Mouse (Mus musculus) urinary bladder, postnatal 10 days (tissue): ENCODE results near the gene Fhit.

ENCODE experiments used
- DNase-seq: peaks from one replicate; pipeline ENCODE4 v3.0.0; 2022; ENCODE audit warnings: low spot score

The Fhit gene

DNA sequence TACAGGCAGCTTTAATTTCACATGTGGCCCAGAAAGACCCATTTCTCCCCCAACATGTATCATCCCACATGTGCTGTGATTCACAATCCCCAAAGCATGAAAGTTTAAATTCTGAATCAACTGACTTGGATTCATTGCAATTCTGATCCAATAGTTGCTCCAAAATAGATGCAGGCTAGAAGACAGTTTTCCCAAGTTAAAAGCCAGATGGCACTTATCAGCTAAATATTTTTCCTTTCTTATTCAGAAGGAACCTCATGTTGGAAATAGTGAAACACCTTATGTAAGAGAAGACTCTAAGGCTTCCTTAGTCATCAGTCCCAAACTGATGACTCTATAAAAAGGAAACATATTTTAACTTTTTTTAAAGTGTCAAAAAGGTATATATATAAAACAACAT lies 815.9 kb downstream of the Fhit start:
- DNase-seq = no peak

DNA sequence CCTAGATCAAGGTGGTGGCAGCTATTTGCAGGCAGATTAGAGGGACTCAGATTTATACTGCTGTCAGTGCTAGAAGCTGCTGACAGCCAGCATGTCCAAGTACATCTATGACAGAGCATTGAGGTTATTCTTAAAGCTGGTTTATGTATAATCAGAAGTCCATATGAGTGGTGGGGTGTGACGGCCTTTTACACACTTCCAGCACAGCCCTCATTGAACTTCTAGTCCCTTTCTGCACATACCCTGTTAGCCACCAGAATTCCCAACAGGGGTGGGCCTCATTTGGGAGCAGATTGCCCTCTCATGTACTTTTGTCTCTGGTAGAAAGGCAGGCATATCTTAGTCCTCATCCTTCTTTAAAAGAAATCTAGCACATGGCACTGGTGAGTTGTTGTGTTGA lies 817.8 kb downstream of the Fhit start:
- no peak for DNase-seq

- no peak for DNase-seq
These were observed 845.1 kb downstream of the Fhit start for GRCm38 (mm10) chr14:10316764-10317163.

GRCm38 (mm10) chr14:10312190-10312589 lies 849.6 kb downstream of the Fhit start:
- DNase-seq = no peak

GRCm38 (mm10) chr14:10305286-10305685 lies 856.5 kb downstream of the Fhit start:
- no peak for DNase-seq

DNA sequence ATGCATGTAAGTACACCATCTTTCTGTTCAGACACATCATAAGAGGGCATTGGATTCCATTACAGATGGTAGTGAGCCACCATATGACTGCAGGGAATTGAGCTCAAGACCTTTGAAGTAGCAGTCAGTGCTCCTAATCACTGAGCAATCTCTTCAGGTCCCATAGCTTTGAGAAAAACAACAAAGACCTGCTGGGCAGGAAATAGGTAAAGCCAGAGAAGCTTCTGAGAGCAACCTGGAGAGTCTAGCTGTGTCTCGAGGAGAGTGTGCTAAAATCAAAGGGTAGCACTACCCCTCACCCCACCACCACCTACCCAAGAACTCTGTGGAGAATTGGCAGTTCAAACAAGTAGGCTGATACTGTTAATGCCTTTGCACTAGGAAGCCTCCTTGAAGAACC lies 860.3 kb downstream of the Fhit start:
- DNase-seq = no peak

DNA sequence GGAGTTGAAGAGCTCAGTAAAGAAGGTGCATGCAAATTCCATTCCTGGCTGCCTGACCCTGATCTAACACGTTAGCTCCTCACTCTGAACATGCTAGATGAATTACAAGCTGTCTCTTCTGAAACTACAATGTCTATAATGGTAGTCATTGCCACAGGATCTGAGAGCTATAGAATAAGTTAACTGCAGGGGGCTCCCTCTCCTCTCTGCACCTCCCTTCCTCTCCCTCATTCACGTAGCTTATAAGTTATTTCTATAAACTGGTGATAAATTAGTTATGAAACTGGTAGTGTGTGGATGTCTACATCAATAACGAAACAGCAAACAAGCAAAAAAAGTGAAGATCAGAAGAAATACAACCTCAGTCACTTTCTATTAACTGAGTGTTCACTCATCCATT lies 860.9 kb downstream of the Fhit start:
- DNase-seq = no peak

- DNase-seq = no peak
These were observed 862.8 kb downstream of the Fhit start for GRCm38 (mm10) chr14:10299030-10299429.

- no peak for DNase-seq
These were observed 872.8 kb downstream of the Fhit start for GRCm38 (mm10) chr14:10289043-10289442.

DNA sequence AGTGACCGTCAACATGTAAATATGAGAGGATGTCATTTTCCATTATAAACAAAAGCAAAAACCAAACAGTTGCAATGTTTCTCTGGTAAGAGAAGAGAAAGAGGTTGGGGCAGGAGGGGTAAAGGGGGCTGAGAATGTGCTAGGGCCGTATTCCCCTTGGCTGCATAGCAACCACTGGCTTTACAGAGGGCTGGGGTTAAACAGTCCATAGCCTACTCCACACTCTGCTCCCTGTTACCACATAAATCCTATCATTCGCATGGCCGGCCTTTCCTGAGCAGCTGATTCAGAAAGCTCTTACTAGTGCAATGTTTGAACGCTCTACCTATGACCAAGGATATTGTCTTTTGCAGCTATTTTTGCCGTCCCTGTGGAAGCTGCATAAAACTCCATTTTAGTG lies 875.8 kb downstream of the Fhit start:
- DNase-seq = no peak

DNA sequence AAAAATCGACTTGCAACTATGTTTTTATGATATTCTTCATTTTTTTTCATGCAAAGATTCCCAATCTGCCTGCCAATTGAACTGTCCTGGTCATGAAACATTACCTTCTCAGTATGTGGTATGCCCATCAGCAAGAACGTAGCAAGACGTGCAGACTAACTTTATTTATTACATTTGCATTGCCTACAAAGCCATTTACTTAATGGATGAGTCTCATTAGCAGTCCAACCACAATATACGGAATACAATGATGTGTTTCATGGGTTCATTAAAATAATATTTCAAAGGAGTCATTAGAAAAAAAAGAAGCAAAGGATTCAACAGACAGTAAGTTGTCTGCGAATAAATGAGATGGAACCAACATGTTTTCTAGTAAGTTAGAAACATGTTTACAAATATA lies 933.1 kb downstream of the Fhit start:
- DNase-seq = no peak

DNA sequence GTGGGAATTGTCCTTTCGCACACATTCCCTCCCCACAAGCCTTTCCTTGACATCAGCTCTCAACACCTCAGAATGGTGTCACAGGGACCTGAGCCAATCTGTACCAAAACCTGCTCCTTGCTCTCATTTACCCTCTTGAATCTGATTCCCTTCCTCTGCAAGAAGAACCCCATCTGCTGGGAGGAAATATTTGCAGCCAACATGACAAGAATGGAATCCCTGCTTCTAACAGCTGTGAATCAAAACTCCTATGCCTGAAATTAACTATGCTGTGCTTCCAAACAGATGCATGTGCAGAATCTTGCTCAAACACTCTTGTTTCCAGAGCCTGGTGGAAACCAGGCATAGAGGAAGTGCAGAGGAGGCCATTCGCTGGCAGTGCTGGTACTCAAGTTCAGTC lies 940.0 kb downstream of the Fhit start:
- no peak for DNase-seq

DNA sequence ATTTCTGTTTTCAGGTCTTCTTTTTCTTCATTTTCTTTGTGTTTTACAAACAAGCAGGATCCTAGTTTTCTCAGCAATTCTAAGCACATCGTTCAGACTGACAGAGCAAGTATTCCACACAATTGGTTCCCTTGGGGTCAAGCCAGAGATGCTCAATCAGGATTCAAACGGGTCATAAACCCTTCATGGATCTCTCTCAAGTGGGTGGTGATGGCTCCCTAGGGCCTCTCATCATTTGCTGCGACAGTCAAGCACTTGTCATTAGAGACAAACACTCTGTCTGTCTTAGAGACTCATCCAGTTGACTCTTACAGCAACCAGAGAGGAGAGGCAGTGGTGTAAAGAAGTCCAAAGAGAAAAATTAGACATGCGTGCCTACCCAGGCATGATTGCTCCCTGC lies 948.6 kb downstream of the Fhit start:
- DNase-seq = no peak

DNA sequence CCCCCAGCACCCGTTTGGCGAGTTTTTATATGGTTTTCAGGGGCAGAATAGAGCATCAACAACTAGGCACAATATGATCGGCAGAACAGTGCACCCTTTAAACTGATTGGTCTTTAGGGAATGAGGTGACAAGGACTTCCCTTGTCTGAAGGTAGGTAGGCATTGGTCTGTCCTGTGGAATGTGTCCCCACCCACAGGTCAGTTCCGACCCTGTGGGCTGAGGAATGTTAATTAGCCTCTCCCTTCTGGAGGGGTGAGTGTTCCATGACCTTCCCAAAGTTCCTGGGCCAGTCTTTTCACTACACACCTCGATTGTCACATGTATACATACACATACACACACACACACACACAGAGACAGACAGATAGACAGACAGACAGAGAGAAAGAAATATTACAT lies 950.7 kb downstream of the Fhit start:
- DNase-seq = no peak

GRCm38 (mm10) chr14:10209007-10209406 lies 952.8 kb downstream of the Fhit start:
- DNase-seq = no peak

DNA sequence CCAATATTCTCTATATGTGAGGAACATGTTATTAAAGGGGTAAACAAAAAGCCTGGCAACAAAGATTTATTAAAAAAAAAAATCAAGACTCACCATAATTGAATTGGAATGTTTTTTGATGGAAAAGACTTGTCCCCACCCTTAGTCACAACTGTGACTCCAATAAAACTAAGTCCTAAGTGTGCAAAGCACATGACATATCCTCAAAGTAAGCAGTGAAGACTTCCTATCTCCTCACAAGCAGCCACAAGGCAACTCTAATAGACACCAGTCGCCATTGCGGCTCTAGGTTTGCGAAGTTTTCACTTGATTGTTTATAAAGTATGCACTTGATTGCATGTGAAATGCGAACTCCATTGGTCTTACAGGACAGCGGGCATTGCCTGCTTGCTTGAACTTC lies 956.1 kb downstream of the Fhit start:
- no peak for DNase-seq

DNA sequence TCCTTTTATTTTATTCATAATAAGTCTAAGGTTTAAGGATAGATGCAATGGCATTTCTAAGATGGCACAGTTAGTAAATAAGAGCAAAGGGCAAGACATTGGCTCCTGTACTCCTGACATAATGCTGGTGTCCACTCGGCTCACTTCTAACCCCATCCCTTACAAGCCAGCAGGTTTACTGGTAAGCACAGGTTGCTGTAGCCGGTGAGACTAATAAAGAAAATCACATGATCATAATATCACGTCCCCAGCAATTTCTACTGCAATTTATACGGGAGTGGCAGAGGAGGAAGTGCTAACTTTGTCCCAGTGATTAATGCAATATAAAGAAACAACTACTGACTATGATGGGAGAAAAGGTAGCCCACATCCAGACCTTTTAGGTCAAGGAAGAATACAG lies 956.5 kb downstream of the Fhit start:
- DNase-seq = no peak

DNA sequence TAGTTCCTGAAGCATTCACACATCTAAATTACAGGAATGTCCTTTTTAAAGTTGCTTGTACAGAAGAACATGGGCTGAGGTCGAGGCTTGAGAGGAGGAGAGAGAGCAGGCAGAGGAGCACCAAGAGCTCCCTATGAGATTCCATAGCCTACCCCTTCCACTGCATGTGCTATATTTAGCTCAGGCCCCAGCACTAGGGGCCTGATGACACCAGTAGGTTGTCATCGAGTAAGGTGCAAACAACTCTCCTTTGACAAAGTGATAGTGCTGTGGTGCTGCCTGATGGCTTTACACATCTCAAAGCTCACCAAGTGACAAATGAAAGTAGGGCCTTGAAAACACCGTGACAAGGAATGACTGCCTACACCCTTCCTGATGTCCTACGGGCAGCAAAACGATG lies 967.7 kb downstream of the Fhit start:
- no peak for DNase-seq

DNA sequence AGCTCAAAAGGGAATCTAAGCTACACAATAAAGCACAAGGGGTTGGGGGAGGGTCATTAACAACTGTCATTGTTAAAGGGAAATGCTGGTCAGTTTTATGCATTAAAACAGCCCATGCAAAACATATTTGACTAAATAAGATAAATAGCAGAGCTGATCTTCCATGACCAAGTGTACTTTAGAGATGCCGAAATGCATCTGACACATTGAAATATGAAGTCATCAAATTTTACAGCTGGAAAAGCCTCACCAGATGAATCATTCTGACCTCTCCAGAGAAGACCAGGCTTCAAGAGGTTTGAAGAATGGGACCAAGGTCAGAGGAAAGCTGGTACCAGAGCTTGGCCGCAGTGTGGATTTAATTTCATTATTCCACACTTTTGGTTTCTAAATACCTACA lies 990.1 kb downstream of the Fhit start:
- DNase-seq = no peak

DNA sequence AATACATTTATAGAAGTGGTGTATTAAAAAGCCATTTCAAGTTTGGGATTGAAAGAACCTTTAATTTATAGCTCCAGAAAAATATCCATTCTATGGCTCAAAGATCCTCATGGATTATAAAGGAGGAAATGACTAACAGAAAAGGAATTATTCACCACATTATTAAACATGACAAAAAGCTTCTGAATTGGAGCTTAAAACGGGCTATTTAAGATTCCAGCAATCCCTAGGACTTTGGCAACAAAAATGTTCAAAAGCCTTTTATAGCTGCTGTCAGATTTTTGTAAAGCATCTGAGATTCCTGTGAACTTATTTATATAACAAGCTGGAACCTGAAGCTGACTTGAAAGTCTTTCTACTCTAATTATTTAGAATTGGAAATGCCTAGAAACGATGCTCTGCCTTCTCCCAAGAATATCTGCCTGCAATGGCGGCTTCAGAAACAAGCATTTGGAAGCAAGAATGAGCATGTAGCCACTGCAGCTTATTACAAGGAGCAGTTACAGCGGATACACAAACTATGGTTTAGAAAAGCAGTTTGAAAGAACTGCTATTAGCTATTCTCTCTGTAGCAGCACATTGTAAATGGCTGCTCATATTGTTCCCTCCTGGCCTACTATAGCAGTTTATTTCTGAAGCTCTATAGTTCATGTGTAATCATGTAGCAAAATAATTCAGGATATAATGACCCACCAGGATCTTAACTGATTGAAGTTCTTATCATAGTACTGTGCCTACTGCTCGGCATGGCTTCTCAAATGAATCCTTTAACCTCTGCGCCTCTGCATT lies 995.0 kb downstream of the Fhit start:
- no peak for DNase-seq

DNA sequence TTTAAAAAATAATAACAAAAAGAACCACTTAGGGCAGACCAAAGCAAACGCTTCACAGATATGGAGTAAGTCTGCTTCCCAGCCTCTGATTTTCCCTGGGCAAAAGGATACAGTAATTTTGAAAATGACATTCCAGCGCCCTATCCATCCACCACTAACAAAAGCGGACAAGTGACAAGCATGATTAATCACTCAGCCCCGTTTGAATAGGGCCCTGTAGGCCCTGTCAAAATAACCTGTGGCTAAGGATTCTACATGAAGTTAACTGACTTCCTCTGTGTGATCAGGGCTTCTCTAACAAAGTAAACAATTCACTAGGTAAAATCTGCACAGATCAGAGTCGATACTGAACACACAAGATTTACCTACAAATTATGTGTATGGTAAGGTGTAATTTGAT lies 1012.0 kb downstream of the Fhit start:
- no peak for DNase-seq

GRCm38 (mm10) chr14:10139311-10139710 lies 1022.5 kb downstream of the Fhit start:
- no peak for DNase-seq

DNA sequence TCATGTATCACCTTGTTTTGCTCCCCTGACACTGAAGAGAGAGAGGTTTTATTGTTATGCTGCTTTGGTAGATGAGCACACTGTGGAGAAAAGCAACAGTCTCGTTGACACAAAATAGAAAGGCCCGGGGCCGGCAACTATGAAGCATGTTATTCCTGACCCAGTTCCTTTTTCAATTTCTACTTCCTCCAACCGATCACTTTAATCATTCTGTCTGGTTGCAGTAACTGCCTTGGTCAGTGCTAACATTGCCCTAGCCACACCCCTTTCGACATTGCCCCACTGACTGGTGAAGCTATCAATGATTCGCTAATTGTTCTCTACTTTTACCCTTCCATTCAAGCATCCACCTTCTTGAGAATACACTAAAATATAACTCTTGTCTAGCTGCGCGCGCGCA lies 1028.0 kb downstream of the Fhit start:
- DNase-seq = no peak

DNA sequence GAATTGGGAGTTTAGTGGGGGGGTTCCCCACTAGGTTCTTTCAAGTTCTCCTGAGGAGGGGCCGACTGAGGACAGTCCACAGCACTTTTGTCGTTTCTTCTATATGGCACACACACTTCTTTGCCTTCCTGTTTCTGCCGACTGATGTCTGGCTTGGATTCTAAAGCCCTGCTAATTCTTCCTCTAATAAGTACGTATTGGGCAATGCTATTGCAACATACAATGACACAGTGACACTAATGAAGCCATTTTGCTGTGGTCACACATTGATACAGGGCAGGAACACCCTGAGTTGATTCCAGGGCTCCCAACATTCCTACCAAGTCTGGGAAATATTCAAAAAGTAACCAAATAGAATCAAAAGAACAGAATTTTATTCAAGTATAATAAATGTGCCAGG lies 1032.2 kb downstream of the Fhit start:
- DNase-seq = no peak

DNA sequence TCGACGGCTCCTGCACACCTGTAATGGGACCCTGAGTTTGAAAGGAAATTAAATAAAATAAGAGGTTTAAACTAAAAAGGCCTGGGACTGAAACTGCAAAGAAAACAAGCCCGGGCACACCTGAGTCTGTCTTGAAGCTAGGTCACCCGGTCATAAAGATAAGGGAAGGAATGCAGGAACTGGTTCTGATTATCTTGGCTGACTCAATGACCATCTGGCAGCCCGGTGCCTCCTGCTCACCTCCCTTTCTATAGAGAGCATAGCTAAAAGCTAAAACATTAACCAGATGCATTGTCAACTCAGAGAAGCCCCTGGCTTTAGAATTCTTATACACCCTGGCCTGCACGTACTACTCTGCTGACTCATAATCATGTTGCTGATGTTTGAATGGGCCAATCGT lies 1032.7 kb downstream of the Fhit start:
- DNase-seq = no peak
